Mouse (Mus musculus) thymus, adult 18-20 months (tissue): ENCODE data around the gene Hmx3.

Source experiments
- DNase-seq, 2 experiments: peaks; one replicate each; pipeline ENCODE4 v3.0.0; 2022; ENCODE audit warnings: mixed read lengths in 2 of 2

The Hmx3 gene

GRCm38 (mm10) chr7:131556541-131557271 lies 14.0 kb downstream of the Hmx3 start:
- DNase-seq = no peak

GRCm38 (mm10) chr7:131557751-131558150 lies 15.1 kb downstream of the Hmx3 start:
- no peak for DNase-seq

GRCm38 (mm10) chr7:131559986-131560696 lies 17.5 kb downstream of the Hmx3 start, which contains the start of gene Bub3:
TSS of gene Bub3 (plus strand) at chr7:131560222.
- DNase-seq = peak; percentile 83 to 89

- no peak for DNase-seq
These were observed 18.0 kb downstream of the Hmx3 start for GRCm38 (mm10) chr7:131560697-131561042.

GRCm38 (mm10) chr7:131575246-131575645 lies 32.6 kb downstream of the Hmx3 start:
- no peak for DNase-seq

- no peak for DNase-seq
These were observed 39.5 kb downstream of the Hmx3 start for GRCm38 (mm10) chr7:131582178-131582577.

- no peak for DNase-seq
These were observed 42.9 kb downstream of the Hmx3 start for GRCm38 (mm10) chr7:131585551-131585950.
